Mouse (Mus musculus) heart, embryonic 11.5 days (tissue): ENCODE measurements at regions not wholly inside any gene's neighbourhood (a gene's known extent, or its start where the extent isn't known, plus 50 kb on each side); places are given as distances from the start of the nearest gene placed in this dataset.

Source experiments
- ATAC-seq: fragments of 200-750 bp; cut with Nextera tagmentation; replicated peaks from 2 replicates; pipeline ENCODE4 v1.8.0; 2017; ENCODE audit warnings: moderate library complexity; ENCODE audit not compliant: insufficient number of reproducible peaks, low FRiP score, low TSS enrichment
- H3K27ac ChIP-seq: fragments of 300-500 bp; sonication (generic); 2 replicates; pipeline ENCODE4 v1.5.1; 2014; ENCODE audit warnings: mild to moderate bottlenecking, low read depth, low read length
- H3K27me3 ChIP-seq: fragments of 300-500 bp; sonication (generic); 2 replicates; pipeline ENCODE4 v1.6.1; 2014; ENCODE audit warnings: mild to moderate bottlenecking, low read length, mixed read lengths; ENCODE audit not compliant: control insufficient read depth, insufficient read depth
- H3K36me3 ChIP-seq: fragments of 300-500 bp; sonication (generic); 2 replicates; pipeline ENCODE4 v1.6.1; 2014; ENCODE audit warnings: mild to moderate bottlenecking, low read length, moderate library complexity, mixed read lengths; ENCODE audit not compliant: control insufficient read depth, insufficient read depth
- H3K4me1 ChIP-seq: fragments of 300-500 bp; sonication (generic); 2 replicates; pipeline ENCODE4 v1.6.1; 2014; ENCODE audit warnings: low read length; ENCODE audit not compliant: control insufficient read depth, insufficient read depth
- H3K4me2 ChIP-seq: fragments of 300-500 bp; sonication (generic); 2 replicates; pipeline ENCODE4 v1.6.1; 2014; ENCODE audit warnings: mild to moderate bottlenecking, moderate library complexity
- H3K4me3 ChIP-seq: fragments of 300-500 bp; sonication (generic); 2 replicates; pipeline ENCODE4 v1.5.1; 2014; ENCODE audit warnings: low read depth, low read length
- H3K9ac ChIP-seq: fragments of 300-500 bp; sonication (generic); 2 replicates; pipeline ENCODE4 v1.6.1; 2014; ENCODE audit warnings: mild to moderate bottlenecking, low read depth, low read length, moderate library complexity
- H3K9me3 ChIP-seq: fragments of 300-500 bp; sonication (generic); replicated peaks from 2 replicates; pipeline ENCODE4 v1.6.1; 2016; ENCODE audit warnings: low read length; ENCODE audit not compliant: control insufficient read depth
- WGBS: fragments of 180-500 bp; shearing (Covaris S2); extraction: QIAGEN DNeasy Blood & Tissue Kit; methylation state at CpG from one replicate; pipeline ENCODE4 v1.1.7; 2014; ENCODE audit not compliant: insufficient replicate concordance; 5-methylcytosine and 5-hydroxymethylcytosine counted together

DNA sequence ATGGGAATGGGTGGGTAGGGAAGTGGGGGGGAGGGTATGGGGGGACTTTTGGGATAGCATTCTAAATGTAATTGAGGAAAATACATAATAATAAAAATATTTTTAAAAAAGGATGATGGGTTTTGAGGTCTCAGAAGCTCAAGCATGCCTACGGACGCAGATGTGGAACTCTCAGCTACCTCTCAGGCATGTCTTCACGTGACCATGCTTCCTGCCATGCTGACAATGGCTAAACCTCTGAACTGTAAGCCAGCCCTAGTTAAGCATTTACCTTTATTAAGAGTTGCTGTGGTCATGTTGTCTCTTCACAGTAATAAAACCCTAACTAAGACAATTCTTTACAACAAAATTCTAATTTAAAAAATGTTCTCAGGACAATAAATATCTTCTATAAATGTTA lies 80.0 kb downstream of the Tex36 start:
- H3K4me2 ChIP-seq, result no peak overlapping the region
- no peak overlapping the region for H3K27ac ChIP-seq
- 86% methylated on average over 3 of the region's 3 CpGs for WGBS
- no peaks in the 10 kb centered on the region for H3K4me1 ChIP-seq
- no peaks in the 10 kb centered on the region for H3K36me3 ChIP-seq
- H3K4me3 ChIP-seq, result no peak overlapping the region
- no peak for ATAC-seq
- H3K9ac ChIP-seq, result no peak overlapping the region
- no peaks in the 10 kb centered on the region for H3K9me3 ChIP-seq
- H3K27me3 ChIP-seq, result no peaks in the 10 kb centered on the region

DNA sequence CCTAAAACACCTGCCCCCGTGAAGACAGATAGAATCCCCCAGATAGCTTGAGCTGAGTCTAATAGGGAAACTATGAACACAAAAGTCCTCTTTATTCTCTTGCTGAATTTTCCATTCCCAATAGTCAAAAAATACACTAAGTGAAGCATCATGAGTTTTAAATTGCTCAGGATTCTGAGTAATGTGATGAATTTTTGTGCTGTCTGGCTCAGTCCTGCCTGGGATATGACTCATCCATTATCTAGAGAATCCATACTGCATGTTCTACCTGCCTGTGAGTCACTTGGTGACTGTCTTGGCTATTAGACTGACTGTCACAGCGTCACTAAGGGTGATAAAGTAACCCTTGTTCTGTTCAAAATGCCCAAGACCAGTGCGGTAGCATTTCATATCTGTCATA lies 83.0 kb downstream of the Tex36 start:
- 81% methylated on average over 3 of the region's 3 CpGs for WGBS
- no peaks in the 10 kb centered on the region for H3K27me3 ChIP-seq
- no peak overlapping the region for H3K4me2 ChIP-seq
- no peak overlapping the region for H3K27ac ChIP-seq
- no peaks in the 10 kb centered on the region for H3K9me3 ChIP-seq
- H3K4me3 ChIP-seq, result no peak overlapping the region
- H3K9ac ChIP-seq, result no peak overlapping the region
- H3K36me3 ChIP-seq, result no peaks in the 10 kb centered on the region
- no peak for ATAC-seq
- H3K4me1 ChIP-seq, result no peaks in the 10 kb centered on the region

DNA sequence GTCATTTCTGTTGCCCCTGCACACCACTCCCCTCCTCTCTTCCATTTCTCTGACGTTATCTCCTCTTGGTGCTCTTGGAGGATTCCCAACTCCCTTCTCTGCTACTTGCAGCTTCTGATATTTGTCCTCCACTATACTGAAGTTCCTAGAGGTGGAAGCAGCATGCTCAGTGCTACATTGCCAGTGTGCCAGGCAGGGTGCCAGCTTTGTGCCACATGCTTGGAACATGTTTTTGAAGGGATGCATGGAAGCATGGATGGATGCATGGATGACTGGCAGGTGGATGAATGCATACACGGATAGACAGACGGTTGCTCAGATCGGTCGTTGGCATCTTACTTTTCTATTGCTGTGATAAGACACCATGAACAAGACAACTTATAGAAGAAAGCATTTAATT lies 84.4 kb downstream of the Tex36 start:
- Histone ChIP-seq H3K4me2 (no peak overlapping the region), H3K9me3 (no peaks in the 10 kb centered on the region), H3K4me3 (no peak overlapping the region), H3K36me3 (no peaks in the 10 kb centered on the region), H3K9ac (no peak overlapping the region), H3K27ac (no peak overlapping the region), H3K27me3 (no peaks in the 10 kb centered on the region), H3K4me1 (no peaks in the 10 kb centered on the region)
- 80% methylated on average over 5 of the region's 5 CpGs for WGBS
- no peak for ATAC-seq

DNA sequence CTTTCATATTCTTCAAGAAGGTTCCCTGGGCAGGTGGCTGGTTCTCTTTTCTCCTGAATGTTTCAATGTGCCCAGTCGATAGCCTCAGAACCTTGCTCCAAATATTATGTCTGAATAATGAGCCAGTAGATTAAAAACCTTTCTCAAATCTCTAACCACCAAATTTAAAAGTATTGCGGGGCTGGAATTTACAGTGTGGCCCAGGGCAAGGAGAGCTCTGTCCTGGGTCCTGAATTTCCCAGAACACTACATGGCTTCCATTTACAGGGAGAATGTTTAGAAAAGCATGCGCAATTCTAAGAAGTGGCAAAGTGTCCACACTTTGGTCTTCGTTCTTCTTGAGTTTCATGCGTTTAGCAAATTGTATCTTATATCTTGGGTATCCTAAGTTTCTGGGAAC lies 91.0 kb downstream of the Tex36 start:
- ATAC-seq, result no peak
- no peaks in the 10 kb centered on the region for H3K27me3 ChIP-seq
- H3K4me2 ChIP-seq, result no peak overlapping the region
- H3K4me1 ChIP-seq, result no peaks in the 10 kb centered on the region
- no peak overlapping the region for H3K27ac ChIP-seq
- no peaks in the 10 kb centered on the region for H3K36me3 ChIP-seq
- no peaks in the 10 kb centered on the region for H3K9me3 ChIP-seq
- no peak overlapping the region for H3K4me3 ChIP-seq
- no peak overlapping the region for H3K9ac ChIP-seq
- WGBS, result 56% methylated on average over 5 of the region's 5 CpGs

DNA sequence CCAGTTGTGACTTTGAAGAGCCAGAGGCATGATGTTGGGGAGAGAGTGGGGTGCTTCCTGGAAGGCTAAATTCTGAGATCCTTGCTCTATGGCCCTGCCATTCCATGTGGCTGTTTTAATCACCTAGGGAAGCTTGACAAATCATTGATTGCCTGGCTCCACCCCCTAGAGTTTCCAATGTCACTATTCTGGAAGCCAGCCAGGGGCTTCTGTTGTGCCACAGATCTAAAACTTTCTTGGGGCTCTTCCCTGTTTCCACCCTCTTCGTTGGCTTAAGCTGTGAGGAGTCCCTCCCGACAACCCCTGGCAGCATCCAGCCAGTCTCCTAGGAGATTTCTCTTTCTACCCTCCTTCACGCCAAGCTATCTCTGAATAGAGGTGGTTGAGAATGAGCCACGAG lies 92.5 kb downstream of the Tex36 start:
- Histone ChIP-seq H3K36me3 (no peaks in the 10 kb centered on the region), H3K4me1 (no peaks in the 10 kb centered on the region), H3K27me3 (no peaks in the 10 kb centered on the region), H3K27ac (no peak overlapping the region), H3K9ac (no peak overlapping the region), H3K4me3 (no peak overlapping the region), H3K9me3 (no peaks in the 10 kb centered on the region), H3K4me2 (no peak overlapping the region)
- WGBS, result 56% methylated on average over 4 of the region's 4 CpGs
- no peak for ATAC-seq

DNA sequence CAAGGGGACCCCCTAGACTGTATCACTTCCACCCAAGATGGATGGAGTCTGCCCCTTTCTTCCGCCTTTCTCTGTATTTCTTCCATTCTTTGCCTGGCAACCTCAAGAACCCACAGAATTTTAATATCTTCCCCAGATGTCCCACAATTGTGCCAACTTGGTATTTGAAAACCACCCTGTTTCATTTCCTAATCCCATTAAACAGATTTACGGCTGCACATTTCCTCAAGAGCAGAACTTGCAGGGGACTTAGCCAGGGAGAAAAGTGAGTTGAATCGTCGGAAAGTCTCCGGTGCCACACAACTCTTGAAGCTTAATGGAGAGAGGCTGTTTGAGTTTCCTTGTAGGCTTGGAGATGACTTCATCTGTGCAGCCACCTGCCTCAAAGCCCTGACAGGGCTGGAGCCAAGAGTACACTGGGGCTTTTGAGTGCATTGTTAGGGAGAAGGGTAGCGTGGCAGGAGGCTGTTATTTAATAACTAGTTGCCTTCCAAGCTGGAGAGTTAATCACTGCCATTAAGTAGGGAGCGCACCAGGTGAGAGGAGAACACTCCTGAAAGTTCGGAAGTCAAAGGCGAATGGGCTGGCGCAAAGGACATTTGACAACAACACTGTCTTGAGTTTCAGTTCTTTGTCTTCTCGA lies 93.5 kb downstream of the Tex36 start:
- no peaks in the 10 kb centered on the region for H3K9me3 ChIP-seq
- WGBS, result 76% methylated on average over 11 of the region's 11 CpGs
- H3K4me2 ChIP-seq, result no peak overlapping the region
- H3K27ac ChIP-seq, result no peak overlapping the region
- H3K9ac ChIP-seq, result no peak overlapping the region
- H3K36me3 ChIP-seq, result no peaks in the 10 kb centered on the region
- no peak for ATAC-seq
- H3K4me3 ChIP-seq, result no peak overlapping the region
- no peaks in the 10 kb centered on the region for H3K27me3 ChIP-seq
- H3K4me1 ChIP-seq, result no peaks in the 10 kb centered on the region

DNA sequence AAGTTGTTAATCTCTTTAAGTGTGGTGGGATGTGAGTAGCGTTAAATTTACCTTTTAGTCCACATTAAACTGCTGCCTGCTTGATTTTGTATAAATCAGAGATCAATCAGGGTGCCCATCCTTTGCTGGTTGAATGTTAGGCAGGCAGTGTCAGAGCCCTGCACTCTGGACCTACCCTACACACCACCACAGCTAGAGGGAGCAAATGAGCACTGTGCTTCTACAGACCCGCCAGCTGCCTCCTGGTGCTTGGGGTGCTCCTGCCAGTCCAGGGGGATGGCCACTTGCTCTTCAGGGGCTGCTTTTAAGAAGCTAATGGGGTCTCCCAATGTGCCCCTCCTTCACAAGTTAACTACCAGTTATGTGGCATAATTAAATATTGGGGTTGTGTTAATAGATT lies 96.3 kb downstream of the Tex36 start:
- no peak for ATAC-seq
- H3K4me1 ChIP-seq, result no peaks in the 10 kb centered on the region
- no peak overlapping the region for H3K27ac ChIP-seq
- no peak overlapping the region for H3K4me2 ChIP-seq
- H3K9me3 ChIP-seq, result no peaks in the 10 kb centered on the region
- H3K4me3 ChIP-seq, result no peak overlapping the region
- no peaks in the 10 kb centered on the region for H3K36me3 ChIP-seq
- 80% methylated on average over 2 of the region's 2 CpGs for WGBS
- no peaks in the 10 kb centered on the region for H3K27me3 ChIP-seq
- H3K9ac ChIP-seq, result no peak overlapping the region

DNA sequence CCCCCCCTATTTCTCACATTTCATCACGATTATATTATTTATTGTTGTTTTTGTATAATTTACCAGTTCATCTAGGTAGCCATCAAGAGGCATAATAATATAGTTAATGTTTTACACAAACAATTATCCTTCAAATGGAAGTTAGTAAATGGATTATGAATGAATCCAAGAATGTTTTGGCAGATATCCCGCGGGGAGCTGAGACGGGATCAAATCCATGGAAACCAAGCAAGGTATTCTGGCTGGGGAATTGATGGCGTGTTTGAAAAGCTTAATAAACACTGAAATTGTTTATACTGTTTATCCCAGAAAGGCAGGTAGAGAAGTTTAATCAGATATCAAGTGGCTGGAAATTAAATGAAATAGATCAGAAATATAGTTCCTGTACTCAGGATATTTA lies 98.0 kb downstream of the Tex36 start:
- Histone ChIP-seq H3K36me3 (no peaks in the 10 kb centered on the region), H3K4me3 (no peak overlapping the region), H3K4me2 (no peak overlapping the region), H3K27ac (no peak overlapping the region), H3K27me3 (peaks cover 4% of the 10 kb centered on the region; the same call in 1 of the 2 replicates), H3K9ac (no peak overlapping the region), H3K9me3 (no peaks in the 10 kb centered on the region), H3K4me1 (no peaks in the 10 kb centered on the region)
- ATAC-seq, result no peak
- 86% methylated on average over 5 of the region's 5 CpGs for WGBS

DNA sequence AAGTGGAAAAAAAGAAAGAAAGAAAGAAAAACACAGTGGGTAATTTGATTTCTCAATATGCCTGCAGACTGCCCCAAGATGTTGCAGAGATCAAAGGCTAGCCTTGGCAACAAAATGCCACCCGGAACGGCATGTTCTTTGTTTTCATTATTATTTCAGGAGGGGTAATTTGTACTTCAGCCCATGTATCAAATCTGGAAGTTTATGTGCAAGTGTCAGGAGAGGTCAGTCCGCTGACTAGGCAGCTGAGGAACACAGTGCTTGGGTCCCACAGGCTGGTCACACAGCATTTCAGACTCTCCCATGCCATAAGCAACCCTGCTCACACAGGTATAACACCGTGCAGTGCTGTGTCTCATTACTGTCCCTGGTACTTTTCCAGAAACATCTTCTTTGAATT lies 99.2 kb downstream of the Tex36 start:
- Histone ChIP-seq H3K9me3 (no peaks in the 10 kb centered on the region), H3K4me2 (no peak overlapping the region), H3K36me3 (no peaks in the 10 kb centered on the region), H3K27ac (no peak overlapping the region), H3K4me3 (no peak overlapping the region), H3K4me1 (no peaks in the 10 kb centered on the region), H3K9ac (no peak overlapping the region), H3K27me3 (peaks cover 4% of the 10 kb centered on the region; the same call in 1 of the 2 replicates)
- no peak for ATAC-seq
- 75% methylated on average over 4 of the region's 4 CpGs for WGBS
